Mouse (Mus musculus): ENCODE results near the gene Arhgef15. TPM values are rescaled to one million over a fixed set of nuclear protein-coding genes. Genes with fewer than 3 reads are reported as not detected.

The Arhgef15 gene
- 0.53 TPM for total RNA-seq (2023)

DNA sequence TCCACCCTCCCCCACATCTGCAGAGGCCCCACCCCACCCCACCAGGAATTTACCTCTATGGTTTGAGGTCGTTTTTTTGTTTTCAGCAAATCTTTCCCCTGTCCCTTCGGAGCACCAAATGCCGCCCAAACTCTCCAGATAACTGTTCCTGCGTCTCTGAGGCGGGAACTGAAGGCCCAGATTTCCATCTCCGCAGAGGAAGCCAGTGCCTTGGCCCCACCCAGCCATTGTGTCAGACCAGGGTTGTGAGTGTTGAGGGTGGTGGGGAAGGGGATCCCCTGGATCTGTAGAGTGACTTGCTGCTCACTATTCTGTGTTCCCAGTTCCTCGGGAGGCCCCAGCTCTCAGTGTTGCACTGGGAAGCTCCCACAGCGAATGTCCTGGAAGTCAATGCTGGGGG lies at the start of gene Arhgef15:
Arhgef15 (minus strand) TSS at position 173 of the 400 bp plus-strand sequence.

DNA sequence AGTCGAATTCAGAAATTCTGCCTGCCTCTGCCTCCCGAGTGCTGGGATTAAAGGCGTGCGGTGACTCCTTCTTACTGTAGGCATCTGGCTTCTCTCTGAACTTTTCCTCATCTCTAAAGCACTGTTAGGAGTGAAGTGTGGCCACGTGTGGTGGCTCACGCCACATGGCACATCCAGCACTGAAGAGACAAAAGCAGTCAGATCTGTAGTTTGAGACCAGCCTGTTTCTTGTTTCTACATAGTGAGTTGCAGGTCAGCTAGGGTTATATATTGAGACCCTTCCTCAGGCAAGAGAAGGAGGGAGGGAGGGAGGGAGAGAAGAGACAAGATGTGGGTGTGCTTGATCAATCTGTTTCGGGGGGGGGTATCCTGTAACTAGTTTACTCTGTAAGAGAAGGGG lies 17.8 kb upstream of the Arhgef15 start, which contains the start of gene Rangrf:
Rangrf (minus strand) TSS at position 101 of the 400 bp plus-strand sequence.

DNA sequence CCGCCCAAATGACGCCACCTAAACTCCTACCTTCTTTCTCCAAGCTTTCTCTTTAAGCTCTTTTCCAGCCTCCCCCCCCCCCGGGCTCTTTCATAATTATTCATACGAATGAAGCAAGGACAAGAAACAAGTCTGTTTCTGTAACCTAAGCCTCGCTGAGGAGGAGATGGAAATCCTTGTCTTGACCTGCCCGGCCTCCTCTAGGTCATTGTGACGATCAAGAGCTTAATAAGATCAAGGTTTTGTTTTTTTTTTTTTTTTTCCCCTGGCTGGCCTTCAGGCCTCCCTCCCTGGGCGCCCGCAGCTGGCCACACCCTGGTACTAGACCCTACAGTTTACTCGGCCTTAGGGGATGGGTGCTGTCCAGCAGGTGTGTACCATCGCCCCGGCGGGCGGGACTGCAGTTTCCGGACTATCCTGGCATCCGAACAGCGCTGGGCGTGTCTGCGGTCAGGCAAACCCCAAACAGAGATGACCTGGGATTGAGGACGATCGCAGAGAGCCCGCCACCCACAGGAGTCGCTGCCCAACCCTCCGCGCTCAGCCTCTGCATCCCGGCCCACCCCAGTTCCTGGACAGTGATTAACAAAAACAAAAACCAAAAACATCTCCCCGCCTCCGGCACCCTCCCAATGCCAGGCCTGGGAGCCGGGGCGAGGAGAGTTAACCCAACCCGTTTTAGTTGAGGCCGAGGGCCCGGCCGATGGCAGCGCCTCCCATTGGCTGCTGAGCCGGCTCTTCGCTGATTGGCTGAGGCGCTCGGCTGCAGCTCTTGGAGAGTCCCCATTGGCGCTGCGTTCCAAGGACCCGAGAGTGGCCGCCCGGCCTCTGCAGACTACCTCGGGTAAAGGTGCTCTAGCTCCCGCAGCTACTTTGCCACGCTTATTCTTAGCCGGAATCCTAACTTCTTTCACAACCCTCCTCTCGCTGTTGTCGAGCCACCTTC lies 10.3 kb upstream of the Arhgef15 start, which contains the start of gene Slc25a35:
Slc25a35 (plus strand) TSS at position 795 of the 946 bp plus-strand sequence.

DNA sequence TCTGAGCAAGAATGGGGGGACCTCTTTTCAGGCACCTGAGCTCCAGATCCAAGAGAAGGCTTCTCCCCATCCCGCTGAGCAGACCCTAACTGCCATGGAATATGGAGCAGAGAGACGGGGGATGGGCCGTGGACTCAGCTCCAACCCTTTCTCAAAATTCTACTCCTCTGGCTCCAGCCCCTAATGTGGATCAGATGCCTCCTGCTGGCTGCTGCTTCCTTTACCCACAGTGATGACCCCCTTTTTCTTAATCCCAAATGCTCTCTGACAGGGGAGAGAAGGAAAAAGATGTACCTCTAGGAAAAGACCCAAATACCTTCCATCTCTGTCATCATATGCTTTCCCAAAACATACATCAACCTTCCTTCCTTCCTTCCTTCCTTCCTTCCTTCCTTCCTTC lies 30.3 kb downstream of the Arhgef15 start, which contains the start of gene Odf4:
Odf4 (minus strand) TSS at position 101 of the 400 bp plus-strand sequence.

DNA sequence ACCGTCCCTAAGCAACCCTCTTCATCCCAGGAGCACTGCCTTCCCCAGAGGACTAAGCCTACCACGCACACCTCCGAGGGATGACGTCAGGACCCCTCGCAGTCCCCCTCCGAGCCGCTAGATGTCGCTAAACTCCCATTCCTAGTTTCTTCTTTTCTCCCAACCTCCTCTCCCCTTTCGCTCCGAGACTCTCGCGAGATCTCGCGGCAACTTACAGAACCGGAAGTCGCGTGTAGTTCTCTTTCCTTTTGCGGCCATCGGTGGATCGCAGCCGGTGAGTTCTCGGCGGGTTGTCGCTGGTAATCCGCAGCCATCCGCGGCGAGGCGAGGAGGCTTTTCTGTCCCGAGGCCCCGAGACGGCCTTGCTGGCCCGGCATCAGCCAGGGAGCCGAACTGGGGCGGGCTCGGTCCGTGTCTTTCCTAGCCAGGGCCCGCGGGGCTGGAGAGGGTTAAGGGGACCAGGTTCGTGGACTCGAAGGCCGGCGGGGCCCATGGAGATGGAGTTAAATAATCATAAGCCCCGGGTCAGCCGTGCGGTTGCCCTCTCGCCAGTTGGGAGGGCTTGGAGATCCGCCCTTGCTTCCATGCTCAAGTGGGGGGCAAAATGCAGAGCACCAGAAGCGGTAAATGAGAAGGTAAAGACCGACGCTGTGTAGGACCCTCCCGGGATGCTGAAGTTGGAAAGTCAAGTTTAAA lies 55.8 kb downstream of the Arhgef15 start, which contains the start of gene Rpl26:
Rpl26 (plus strand) TSS at position 233 of the 696 bp plus-strand sequence.

Other genes starting within 250 kb of the Arhgef15 start
- gene Ndel1, start 85.6 kb downstream of the Arhgef15 start, total RNA-seq (2023) = 74.2 TPM
- gene Rnf222, start 68.9 kb downstream of the Arhgef15 start, total RNA-seq (2023) = not detected
- gene Rpl26, start 55.9 kb downstream of the Arhgef15 start, total RNA-seq (2023) = 2,850 TPM
- gene Odf4, start 30.4 kb downstream of the Arhgef15 start, total RNA-seq (2023) = not detected
- gene Slc25a35, start 10.7 kb upstream of the Arhgef15 start, total RNA-seq (2023) = 1.4 TPM
- 9.9 TPM for gene Rangrf, start 17.7 kb upstream of the Arhgef15 start, total RNA-seq (2023)
- gene Pfas, start 51.0 kb upstream of the Arhgef15 start, total RNA-seq (2023) = 21.7 TPM
- 23.4 TPM for gene Ctc1, start 58.4 kb upstream of the Arhgef15 start, total RNA-seq (2023)
- 1.6 TPM for gene Aurkb, start 88.2 kb upstream of the Arhgef15 start, total RNA-seq (2023)
- 9.0 TPM for gene Borcs6, start 102.2 kb upstream of the Arhgef15 start, total RNA-seq (2023)
- not detected for gene Tmem107, start 113.3 kb upstream of the Arhgef15 start, total RNA-seq (2023)
- 306 TPM for gene Vamp2, start 131.0 kb upstream of the Arhgef15 start, total RNA-seq (2023)
- gene Per1, start 137.7 kb upstream of the Arhgef15 start, total RNA-seq (2023) = 568 TPM
- not detected for gene Hes7, start 162.9 kb upstream of the Arhgef15 start, total RNA-seq (2023)
- gene 9130213A22Rik, start 165.1 kb upstream of the Arhgef15 start, total RNA-seq (2023) = not detected
- 0.53 TPM for gene Aloxe3, start 168.4 kb upstream of the Arhgef15 start, total RNA-seq (2023)
- not detected for gene Alox12b, start 199.5 kb upstream of the Arhgef15 start, total RNA-seq (2023)
- 0.89 TPM for gene Alox8, start 240.4 kb upstream of the Arhgef15 start, total RNA-seq (2023)